Mouse (Mus musculus) retina, postnatal 7 days (tissue): ENCODE results near the gene Pax2.
"Not testable (repeated sequence)": the region's sequence is repeated elsewhere in the genome, so short reads cannot be mapped to it uniquely, and the experiment has no call there.

Experiments used
- DNase-seq: peaks from one replicate; pipeline ENCODE4 v3.0.0-alpha.2; 2012; ENCODE audit warnings: low read depth, low spot score

Pax2 gene

GRCm38 (mm10) chr19:44835042-44835930, 79.4 kb downstream of the Pax2 start:
- no peak for DNase-seq

- no peak for DNase-seq
These were observed 80.4 kb downstream of the Pax2 start for GRCm38 (mm10) chr19:44835931-44836861.

GRCm38 (mm10) chr19:44837426-44838205, 81.8 kb downstream of the Pax2 start:
- DNase-seq = no peak

GRCm38 (mm10) chr19:44838321-44838720, 82.5 kb downstream of the Pax2 start:
- DNase-seq = no peak

- DNase-seq = not testable (repeated sequence)
These were observed 86.8 kb downstream of the Pax2 start for GRCm38 (mm10) chr19:44842661-44843060.

- DNase-seq = no peak
These were observed 93.6 kb downstream of the Pax2 start for GRCm38 (mm10) chr19:44849465-44849864.

- DNase-seq = no peak
These were observed 102.8 kb downstream of the Pax2 start for GRCm38 (mm10) chr19:44858671-44859070.

GRCm38 (mm10) chr19:44868766-44869165, 112.9 kb downstream of the Pax2 start:
- no peak for DNase-seq

- DNase-seq = no peak
These were observed 118.5 kb downstream of the Pax2 start for GRCm38 (mm10) chr19:44874186-44874898.

- no peak for DNase-seq
These were observed 119.1 kb downstream of the Pax2 start for GRCm38 (mm10) chr19:44874928-44875327.

GRCm38 (mm10) chr19:44875718-44876117, 119.9 kb downstream of the Pax2 start:
- DNase-seq = no peak

GRCm38 (mm10) chr19:44876529-44876928, 120.7 kb downstream of the Pax2 start:
- no peak for DNase-seq

- DNase-seq = peak; percentile 74
These were observed 126.7 kb downstream of the Pax2 start for GRCm38 (mm10) chr19:44882552-44883024.

GRCm38 (mm10) chr19:44884331-44884730, 128.5 kb downstream of the Pax2 start:
- DNase-seq = no peak

- no peak for DNase-seq
These were observed 130.6 kb downstream of the Pax2 start for GRCm38 (mm10) chr19:44886475-44886874.
